Mouse (Mus musculus): ENCODE data around the gene Tspear. TPM values are rescaled to one million over a fixed set of nuclear protein-coding genes. Genes with fewer than 3 reads are reported as not detected.

Gene Tspear
- polyA plus RNA-seq, 1 experiment from 2014 or later = 0.38 TPM

DNA sequence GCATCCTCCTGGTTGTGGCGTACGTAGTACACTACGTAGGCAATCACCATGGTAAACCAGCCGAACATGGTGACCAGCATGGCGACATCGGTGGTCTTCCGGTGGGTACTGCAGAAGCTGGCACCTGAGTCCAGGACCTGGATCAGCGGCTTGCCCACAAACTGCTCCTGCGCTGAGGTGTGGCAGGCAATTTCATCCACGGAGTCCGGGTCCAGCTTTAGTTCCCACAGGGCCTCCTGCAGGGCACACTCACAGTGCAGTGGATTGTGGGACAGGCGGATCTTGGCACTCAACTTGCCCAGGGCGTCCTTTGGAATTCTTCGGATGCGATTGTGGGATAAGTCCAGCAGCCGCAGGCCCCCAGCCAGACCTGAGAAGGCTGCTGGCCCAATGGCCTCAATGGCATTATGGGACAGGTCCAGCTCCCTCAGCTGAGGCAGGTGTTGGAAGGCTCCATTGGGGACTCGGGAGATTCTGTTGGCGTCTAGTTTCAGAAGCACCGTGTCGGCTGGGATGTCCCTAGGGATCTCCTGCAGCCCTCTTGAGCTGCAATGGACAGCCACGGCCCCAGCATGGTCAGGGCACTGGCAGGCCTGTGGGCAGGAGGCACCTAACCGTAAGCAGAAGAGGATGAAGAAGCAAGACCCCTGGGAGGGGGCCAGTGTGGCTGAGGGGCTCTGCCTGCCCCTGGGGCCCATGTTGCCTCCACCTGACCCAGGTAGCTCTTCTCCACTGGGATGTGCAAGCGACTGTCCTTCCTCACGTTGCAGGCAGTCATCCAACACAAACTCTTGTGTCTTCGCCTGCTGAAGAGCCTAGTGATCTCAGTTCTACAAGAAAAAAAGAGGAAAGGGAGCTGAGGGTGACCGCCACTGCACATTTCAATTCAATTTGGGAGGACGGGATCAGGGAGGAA, 214.8 kb downstream of the Tspear start:
- peaks cover 12% of the 10 kb centered on the region for H3K4me1 ChIP-seq (replicated peaks; ENCODE audit: control insufficient read depth, insufficient read depth, low read length)
- no peak for ATAC-seq (ENCODE audit: low read depth)
- WGBS = 86% methylated on average over 27 of the region's 27 CpGs
- H3K27ac ChIP-seq (ENCODE audit: low read length) = no peak overlapping the region
- H3K36me3 ChIP-seq (ENCODE audit: control insufficient read depth, insufficient read depth, low read length) = no peaks in the 10 kb centered on the region
- H3K4me3 ChIP-seq (ENCODE audit: low read length) = no peak overlapping the region; the same call in 1 of the 2 replicates
- no peaks in the 10 kb centered on the region for H3K9me3 ChIP-seq (ENCODE audit: control insufficient read depth, low read length)
- H3K27me3 ChIP-seq (ENCODE audit: control insufficient read depth, insufficient read depth, low read depth, low read length) = no peaks in the 10 kb centered on the region
- peak overlapping the region; percentile 46; the same call in 1 of the 2 replicates for H3K9ac ChIP-seq (ENCODE audit: low read length)
- H3K4me2 ChIP-seq (ENCODE audit: low read depth, low read length) = peak overlapping the region; percentile 69

DNA sequence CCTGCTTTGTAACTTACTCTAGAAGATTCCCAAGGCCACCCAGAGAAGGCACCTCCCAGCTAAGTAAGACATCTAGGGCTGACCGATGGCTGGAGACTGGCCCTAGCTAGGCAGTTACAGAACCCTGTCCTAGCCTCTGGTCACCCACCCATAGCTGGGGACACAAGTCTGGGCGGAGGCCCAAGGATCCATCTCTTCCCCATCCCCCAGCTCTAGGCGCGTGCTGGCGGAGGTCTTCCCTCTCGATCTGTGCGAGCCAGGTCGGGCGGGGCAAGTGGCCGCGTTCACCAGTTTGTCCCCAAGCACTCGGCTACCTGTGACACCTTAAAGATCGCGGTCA, 215.5 kb downstream of the Tspear start:
- no peak overlapping the region for H3K27ac ChIP-seq (ENCODE audit: low read length)
- peak; percentile 61 for ATAC-seq (ENCODE audit: low read depth)
- WGBS = 4% methylated on average over 14 of the region's 14 CpGs

DNA sequence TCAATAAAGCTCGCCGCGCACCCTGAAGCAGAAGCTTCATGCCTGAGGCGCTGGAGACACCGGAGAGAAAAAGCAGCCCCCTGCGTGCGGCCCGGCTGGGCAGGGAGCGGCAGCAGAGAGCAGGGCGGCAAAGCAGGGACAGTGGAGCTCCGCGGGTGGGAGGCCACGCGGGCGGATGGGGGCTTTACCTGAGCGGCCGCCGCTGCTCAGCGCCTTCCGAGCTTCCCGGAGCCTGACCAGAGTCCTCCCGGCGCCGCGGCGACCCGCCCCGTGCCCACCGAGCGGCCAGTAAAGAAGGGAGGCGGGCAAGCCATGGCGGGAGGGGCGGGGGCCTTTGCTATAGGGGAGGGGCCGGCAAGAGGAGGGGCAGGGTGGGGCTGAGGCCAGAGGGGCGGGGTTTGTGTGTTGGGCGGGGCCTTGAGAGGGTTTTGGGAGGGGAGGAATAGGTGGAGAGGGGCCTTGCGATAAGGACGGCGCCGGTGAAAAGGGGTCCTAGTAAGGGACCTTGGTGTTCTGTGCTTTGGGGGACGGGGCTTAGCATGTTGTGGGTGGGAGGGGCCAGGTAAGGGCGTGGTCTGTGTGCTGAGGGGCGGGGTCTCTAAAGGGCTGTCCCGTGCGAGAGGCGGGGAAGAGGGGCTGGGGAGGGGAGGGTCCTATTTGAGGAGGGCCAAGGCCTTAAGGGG, 216.0 kb downstream of the Tspear start, which contains the start of gene Lrrc3:
Lrrc3 (minus strand) TSS at position 326 of the 683 bp plus-strand sequence.
- peak; percentile 87 for ATAC-seq (ENCODE audit: low read depth)
- H3K4me2 ChIP-seq (ENCODE audit: low read depth, low read length) = peak within 1 kb of the TSS; percentile 69
- peaks cover 12% of the 10 kb centered on the region for H3K4me1 ChIP-seq (replicated peaks; ENCODE audit: control insufficient read depth, insufficient read depth, low read length)
- no peaks in the 10 kb centered on the region for H3K9me3 ChIP-seq (ENCODE audit: control insufficient read depth, low read length)
- H3K27me3 ChIP-seq (ENCODE audit: control insufficient read depth, insufficient read depth, low read depth, low read length) = no peaks in the 10 kb centered on the region
- H3K4me3 ChIP-seq (ENCODE audit: low read length) = peak within 1 kb of the TSS; percentile 49
- no peaks in the 10 kb centered on the region for H3K36me3 ChIP-seq (ENCODE audit: control insufficient read depth, insufficient read depth, low read length)
- H3K9ac ChIP-seq (ENCODE audit: low read length) = peak within 1 kb of the TSS; percentile 46
- WGBS = under 1% methylated on average over 41 of the region's 46 CpGs
- no peak within 1 kb of the TSS for H3K27ac ChIP-seq (ENCODE audit: low read length)

More for the DNA sequence above, 215.5 kb downstream of the Tspear start:
- H3K4me1 ChIP-seq (replicated peaks; ENCODE audit: control insufficient read depth, insufficient read depth, low read length) = peaks cover 12% of the 10 kb centered on the region
- peak overlapping the region; percentile 46 for H3K9ac ChIP-seq (ENCODE audit: low read length)
- peak overlapping the region; percentile 69 for H3K4me2 ChIP-seq (ENCODE audit: low read depth, low read length)
- H3K27me3 ChIP-seq (ENCODE audit: control insufficient read depth, insufficient read depth, low read depth, low read length) = no peaks in the 10 kb centered on the region
- no peaks in the 10 kb centered on the region for H3K9me3 ChIP-seq (ENCODE audit: control insufficient read depth, low read length)
- H3K4me3 ChIP-seq (ENCODE audit: low read length) = peak overlapping the region; percentile 49
- H3K36me3 ChIP-seq (ENCODE audit: control insufficient read depth, insufficient read depth, low read length) = no peaks in the 10 kb centered on the region

DNA sequence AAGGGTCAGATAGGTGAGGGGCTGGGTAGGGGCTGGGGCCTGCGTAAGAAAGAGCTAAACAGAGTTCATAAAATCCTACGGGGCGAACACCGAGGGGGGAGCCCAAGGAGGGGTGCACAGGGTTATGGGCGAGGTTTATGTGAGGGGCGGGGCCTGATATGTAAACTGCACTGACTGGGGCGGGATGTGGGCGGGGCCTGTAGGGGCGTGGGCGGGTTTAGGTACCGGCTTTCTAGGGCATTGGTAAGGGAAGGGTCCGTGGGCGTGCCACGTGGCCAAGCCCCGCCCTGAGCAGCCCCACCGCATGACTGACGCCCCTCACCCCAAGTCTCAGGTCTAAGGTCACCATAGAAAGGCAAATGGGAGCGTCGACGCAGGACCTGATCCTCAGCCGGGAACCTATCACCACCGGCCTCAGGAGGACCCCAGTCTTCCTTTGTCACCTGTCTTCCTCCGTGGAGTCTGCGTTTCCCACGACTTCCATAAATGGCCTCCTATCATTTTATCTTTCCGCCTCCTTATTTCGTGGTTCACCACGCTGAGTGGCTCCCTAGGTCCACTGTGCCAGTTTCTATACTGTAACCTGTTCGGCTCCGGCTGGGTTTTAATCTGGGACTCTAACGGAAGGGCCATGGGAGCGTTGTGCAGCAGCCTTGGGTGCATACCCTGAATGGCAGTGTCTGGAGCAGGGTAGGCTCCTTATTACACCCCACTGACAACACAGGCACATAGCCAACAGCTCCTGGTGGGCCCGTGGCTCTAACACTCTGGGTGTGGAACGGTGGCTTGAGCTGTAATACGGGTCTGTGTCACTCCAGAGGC, 216.7 kb downstream of the Tspear start:
- peak overlapping the region; percentile 69 for H3K4me2 ChIP-seq (ENCODE audit: low read depth, low read length)
- no peak overlapping the region for H3K27ac ChIP-seq (ENCODE audit: low read length)
- H3K9ac ChIP-seq (ENCODE audit: low read length) = peak overlapping the region; percentile 46; the same call in 1 of the 2 replicates
- no peaks in the 10 kb centered on the region for H3K27me3 ChIP-seq (ENCODE audit: control insufficient read depth, insufficient read depth, low read depth, low read length)
- H3K36me3 ChIP-seq (ENCODE audit: control insufficient read depth, insufficient read depth, low read length) = no peaks in the 10 kb centered on the region
- H3K4me3 ChIP-seq (ENCODE audit: low read length) = peak overlapping the region; percentile 49
- 5% methylated on average over 35 of the region's 35 CpGs for WGBS
- H3K4me1 ChIP-seq (replicated peaks; ENCODE audit: control insufficient read depth, insufficient read depth, low read length) = peaks cover 12% of the 10 kb centered on the region
- peak; percentile 71 for ATAC-seq (ENCODE audit: low read depth)
- no peaks in the 10 kb centered on the region for H3K9me3 ChIP-seq (ENCODE audit: control insufficient read depth, low read length)

DNA sequence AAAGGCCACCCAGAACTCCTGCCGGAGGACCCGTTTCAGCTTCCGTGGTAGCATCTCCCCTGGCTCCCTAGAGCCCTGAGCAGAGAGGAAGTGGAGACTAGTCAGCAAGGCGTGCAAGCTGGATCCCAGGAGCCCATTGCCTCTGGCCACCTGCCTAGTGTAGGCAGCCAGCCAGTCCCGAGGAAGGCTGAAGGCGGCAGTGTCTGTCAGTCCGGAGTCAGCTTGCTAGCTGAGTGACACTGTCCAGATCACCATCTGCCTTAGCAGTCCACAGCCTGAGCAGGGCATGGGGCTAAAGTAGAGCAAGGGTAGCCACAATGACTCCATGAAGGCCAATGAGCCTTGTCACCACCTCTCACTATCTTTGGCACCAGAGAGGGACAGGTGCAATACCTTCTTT, 226.2 kb downstream of the Tspear start:
- H3K9me3 ChIP-seq (ENCODE audit: control insufficient read depth, low read length) = no peaks in the 10 kb centered on the region
- no peaks in the 10 kb centered on the region for H3K27me3 ChIP-seq (ENCODE audit: control insufficient read depth, insufficient read depth, low read depth, low read length)
- H3K27ac ChIP-seq (ENCODE audit: low read length) = no peak overlapping the region
- ATAC-seq (ENCODE audit: low read depth) = no peak
- no peaks in the 10 kb centered on the region for H3K4me1 ChIP-seq (replicated peaks; ENCODE audit: control insufficient read depth, insufficient read depth, low read length)
- H3K9ac ChIP-seq (ENCODE audit: low read length) = no peak overlapping the region
- 57% methylated on average over 7 of the region's 7 CpGs for WGBS
- no peak overlapping the region for H3K4me3 ChIP-seq (ENCODE audit: low read length)
- H3K36me3 ChIP-seq (ENCODE audit: control insufficient read depth, insufficient read depth, low read length) = no peaks in the 10 kb centered on the region
- no peak overlapping the region for H3K4me2 ChIP-seq (ENCODE audit: low read depth, low read length)

DNA sequence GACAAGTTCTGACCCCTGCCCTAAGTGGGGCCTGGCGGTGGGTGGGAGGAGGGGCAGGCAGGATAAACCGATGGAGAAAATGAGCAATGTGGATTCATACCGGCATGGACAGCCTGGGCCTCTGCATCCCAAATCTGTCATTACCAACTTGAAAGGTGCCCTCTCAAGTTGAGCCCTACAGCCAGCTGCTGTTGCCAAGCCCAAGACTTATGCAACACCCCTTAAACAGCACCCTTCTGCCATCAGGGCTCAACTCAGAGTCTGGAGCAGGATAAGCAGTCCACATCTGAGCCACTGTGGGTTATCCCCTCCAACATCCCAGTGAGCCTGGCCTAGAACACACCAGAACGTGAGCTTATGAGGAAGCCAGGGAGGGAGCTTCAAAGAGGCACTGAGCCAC, 226.9 kb downstream of the Tspear start:
- 68% methylated on average over 4 of the region's 4 CpGs for WGBS
- H3K4me3 ChIP-seq (ENCODE audit: low read length) = no peak overlapping the region
- no peaks in the 10 kb centered on the region for H3K4me1 ChIP-seq (replicated peaks; ENCODE audit: control insufficient read depth, insufficient read depth, low read length)
- H3K27me3 ChIP-seq (ENCODE audit: control insufficient read depth, insufficient read depth, low read depth, low read length) = no peaks in the 10 kb centered on the region
- no peaks in the 10 kb centered on the region for H3K36me3 ChIP-seq (ENCODE audit: control insufficient read depth, insufficient read depth, low read length)
- no peak overlapping the region for H3K4me2 ChIP-seq (ENCODE audit: low read depth, low read length)
- no peak for ATAC-seq (ENCODE audit: low read depth)
- no peak overlapping the region for H3K27ac ChIP-seq (ENCODE audit: low read length)
- no peaks in the 10 kb centered on the region for H3K9me3 ChIP-seq (ENCODE audit: control insufficient read depth, low read length)
- H3K9ac ChIP-seq (ENCODE audit: low read length) = no peak overlapping the region

DNA sequence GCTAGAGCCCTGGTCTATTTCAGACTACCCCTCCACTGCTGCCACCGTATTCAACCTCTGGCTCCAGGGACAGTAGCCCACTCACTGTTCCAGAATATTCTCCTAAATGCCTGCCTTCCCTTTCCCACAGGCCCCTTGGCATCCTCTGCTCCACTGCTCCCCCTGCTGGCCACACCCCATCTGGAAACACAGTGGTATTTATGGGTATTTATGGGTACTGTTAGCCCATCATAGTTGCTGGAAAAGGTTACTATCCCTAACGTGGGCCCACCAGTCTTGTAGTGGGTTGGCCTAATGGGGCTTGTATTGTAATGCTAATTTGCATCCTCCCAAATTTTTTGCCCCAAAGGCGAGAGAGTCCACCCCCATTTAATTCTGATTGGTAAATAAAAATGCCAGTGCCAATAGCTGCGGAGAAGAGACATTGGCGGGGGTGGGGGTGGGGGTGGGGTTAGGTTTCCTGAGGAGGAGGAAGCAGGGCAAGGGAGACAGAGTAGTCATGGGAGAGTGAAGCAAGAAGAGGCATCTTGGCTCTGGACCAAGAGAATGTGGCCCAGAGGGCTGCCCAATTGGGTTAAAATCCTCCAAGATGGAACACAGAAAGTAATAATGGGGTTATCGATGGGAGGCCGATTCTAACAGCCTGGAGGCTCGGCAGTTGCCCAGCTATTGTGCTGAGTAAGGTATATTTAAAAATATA, 230.4 kb downstream of the Tspear start:
- Histone ChIP-seq H3K4me2 (ENCODE audit: low read depth, low read length) (no peak overlapping the region), H3K9ac (ENCODE audit: low read length) (no peak overlapping the region), H3K9me3 (ENCODE audit: control insufficient read depth, low read length) (no peaks in the 10 kb centered on the region), H3K27me3 (ENCODE audit: control insufficient read depth, insufficient read depth, low read depth, low read length) (no peaks in the 10 kb centered on the region), H3K36me3 (ENCODE audit: control insufficient read depth, insufficient read depth, low read length) (no peaks in the 10 kb centered on the region), H3K4me3 (ENCODE audit: low read length) (no peak overlapping the region), H3K27ac (ENCODE audit: low read length) (no peak overlapping the region), H3K4me1 (replicated peaks; ENCODE audit: control insufficient read depth, insufficient read depth, low read length) (no peaks in the 10 kb centered on the region)
- 65% methylated on average over 8 of the region's 8 CpGs for WGBS
- ATAC-seq (ENCODE audit: low read depth) = no peak

DNA sequence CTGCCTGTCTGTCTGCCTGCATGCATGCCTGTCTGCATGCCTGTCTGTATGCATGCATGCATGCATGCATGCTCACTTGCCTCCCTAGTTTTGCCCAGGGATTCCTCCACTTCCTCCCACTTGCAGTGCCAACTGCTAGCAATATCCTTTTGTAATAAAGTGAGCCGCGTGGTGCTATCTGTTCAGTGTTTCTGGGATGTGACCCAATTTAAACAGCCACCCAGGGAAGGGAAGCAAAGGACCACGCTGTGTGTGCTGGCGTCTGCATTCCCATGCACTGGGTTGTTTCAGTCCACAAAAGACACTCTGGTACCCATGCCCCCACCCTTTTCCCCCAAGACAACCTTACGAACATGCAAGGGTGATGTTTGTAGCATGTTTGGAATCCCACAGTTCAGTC, 234.6 kb downstream of the Tspear start:
- 67% methylated on average over 5 of the region's 5 CpGs for WGBS
- Histone ChIP-seq H3K27me3 (ENCODE audit: control insufficient read depth, insufficient read depth, low read depth, low read length) (no peaks in the 10 kb centered on the region), H3K4me1 (replicated peaks; ENCODE audit: control insufficient read depth, insufficient read depth, low read length) (no peaks in the 10 kb centered on the region), H3K27ac (ENCODE audit: low read length) (no peak overlapping the region), H3K36me3 (ENCODE audit: control insufficient read depth, insufficient read depth, low read length) (no peaks in the 10 kb centered on the region), H3K9ac (ENCODE audit: low read length) (no peak overlapping the region), H3K4me2 (ENCODE audit: low read depth, low read length) (no peak overlapping the region), H3K4me3 (ENCODE audit: low read length) (no peak overlapping the region), H3K9me3 (ENCODE audit: control insufficient read depth, low read length) (no peaks in the 10 kb centered on the region)
- no peak for ATAC-seq (ENCODE audit: low read depth)
